Mouse (Mus musculus) adrenal gland, adult 8-10 months (tissue): Measurements from ENCODE around the gene Clic5. TPM values are rescaled to one million over a fixed set of nuclear protein-coding genes. Genes with fewer than 3 reads are reported as not detected.

ENCODE experiments used
- DNase-seq: peaks from one replicate; pipeline ENCODE4 v3.0.0; 2022
- total RNA-seq, 4 experiments: library from RNA; stranded (reverse); gene quantifications; 2 replicates each; pipeline ENCODE4 v1.2.4; 2022

The Clic5 gene
- total RNA-seq, 4 experiments from 2014 or later: 9.6 to 20.2 (median 13.6) TPM

- DNase-seq: no peak
These were observed 83.0 kb downstream of the Clic5 start for GRCm38 (mm10) chr17:44271426-44271825.

DNA sequence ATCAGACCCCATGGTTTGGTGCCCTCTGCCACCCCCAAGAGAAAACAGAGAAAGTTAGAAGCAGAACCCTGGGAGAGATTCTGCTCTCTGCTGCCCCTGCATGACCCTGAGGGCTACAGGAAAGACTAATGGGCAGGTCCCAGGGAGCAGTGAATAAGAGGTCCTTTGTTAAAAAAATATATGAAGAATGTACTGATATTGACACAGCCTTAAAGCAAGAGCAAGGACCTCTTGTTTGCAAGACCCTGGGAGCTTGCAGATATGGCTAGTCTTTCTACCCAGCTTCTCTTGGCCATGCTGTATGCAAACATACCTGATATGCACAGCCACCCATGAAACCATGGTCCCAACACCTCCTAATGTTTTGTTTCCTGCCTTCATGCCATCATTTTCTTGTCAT lies 86.4 kb downstream of the Clic5 start:
- DNase-seq: no peak

DNA sequence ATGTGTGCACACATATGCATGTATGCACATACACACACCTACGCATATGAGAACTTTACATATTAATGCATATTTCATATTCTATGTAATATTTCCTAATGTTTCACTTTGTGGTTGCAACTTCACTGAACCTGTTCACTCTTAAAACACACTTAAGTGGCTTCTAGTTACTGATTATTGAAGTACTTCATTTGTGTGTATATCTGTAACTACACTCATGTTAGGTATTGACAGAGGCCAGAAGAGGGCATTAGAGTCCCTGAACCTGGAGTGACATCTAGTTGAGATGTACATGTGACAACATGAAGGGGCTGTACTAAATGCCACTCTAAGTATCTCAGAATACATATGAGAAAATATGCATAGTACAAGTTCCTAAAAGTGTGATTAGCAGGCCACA lies 99.9 kb downstream of the Clic5 start:
- no peak for DNase-seq

DNA sequence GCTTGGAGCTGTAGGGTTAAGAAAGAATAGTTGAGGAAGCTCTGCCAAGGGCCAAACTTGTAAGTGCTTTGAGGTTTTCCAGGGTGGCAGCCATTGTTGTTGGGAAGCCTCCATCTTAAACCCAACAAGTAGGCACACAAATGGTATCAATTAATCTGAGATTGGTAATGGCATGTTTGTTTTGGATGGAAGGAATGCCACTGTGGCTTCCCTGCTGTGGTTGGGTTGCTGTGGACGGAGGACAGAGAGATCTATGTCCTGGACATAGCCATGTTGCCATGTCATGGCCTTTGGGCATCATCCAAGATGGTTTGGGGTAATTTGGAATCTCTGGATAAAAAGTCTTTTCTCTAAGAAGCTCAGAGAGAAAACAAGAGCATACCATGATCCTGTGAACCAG lies 108.8 kb downstream of the Clic5 start:
- DNase-seq: no peak

GRCm38 (mm10) chr17:44300236-44300635 lies 111.9 kb downstream of the Clic5 start:
- no peak for DNase-seq

DNA sequence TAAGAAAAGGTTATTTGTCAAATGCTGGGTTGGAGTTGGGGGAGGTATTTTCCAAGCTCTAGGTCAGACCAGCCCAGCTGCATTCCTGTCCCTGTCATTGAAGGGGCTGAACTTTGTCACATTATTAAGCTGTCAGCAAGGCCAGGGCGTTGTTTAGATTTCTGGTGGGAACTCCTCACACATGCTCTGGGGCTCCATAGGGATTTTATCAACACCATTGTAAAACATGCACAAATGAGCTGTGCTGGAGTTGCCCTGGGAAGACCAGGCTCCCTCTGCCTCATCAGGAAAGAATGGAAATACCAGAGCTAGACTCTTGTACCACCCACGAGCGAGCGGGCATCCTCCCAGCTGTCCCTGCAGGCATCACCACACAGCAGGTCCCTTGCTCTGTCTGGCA lies 112.3 kb downstream of the Clic5 start:
- DNase-seq: no peak

DNA sequence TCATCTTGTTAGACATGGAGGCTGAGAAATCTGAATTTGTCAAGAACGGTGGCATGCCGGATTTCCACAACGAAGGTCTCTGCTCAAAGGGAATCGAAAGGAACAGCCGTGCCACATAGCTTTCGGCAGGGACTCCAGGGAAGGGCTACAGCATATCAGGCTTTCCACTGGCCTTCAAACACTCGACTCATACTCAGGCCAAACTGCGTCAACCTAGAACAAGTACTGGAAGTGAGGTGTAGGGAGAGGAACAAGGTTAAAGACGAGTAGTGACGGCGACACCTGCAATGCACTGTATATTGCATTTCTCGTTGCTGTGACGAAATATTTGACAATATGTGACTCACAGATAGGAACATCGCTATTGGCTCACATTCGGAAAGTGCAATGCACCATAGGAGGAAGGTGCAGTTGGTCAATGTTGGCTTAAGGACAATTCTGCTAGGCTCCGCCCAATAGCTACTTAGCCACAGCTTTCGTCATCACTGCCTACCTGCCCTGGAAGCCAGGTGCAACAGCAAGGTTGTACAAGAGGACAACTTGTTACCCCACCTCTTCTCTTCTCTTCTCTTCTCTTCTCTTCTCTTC lies 112.9 kb downstream of the Clic5 start:
- no peak for DNase-seq

GRCm38 (mm10) chr17:44304076-44304475 lies 115.7 kb downstream of the Clic5 start:
- no peak for DNase-seq

GRCm38 (mm10) chr17:44309914-44310622 lies 121.7 kb downstream of the Clic5 start:
- no peak for DNase-seq

GRCm38 (mm10) chr17:44325314-44325713 lies 136.9 kb downstream of the Clic5 start:
- DNase-seq: no peak

- no peak for DNase-seq
These were observed 139.1 kb downstream of the Clic5 start for GRCm38 (mm10) chr17:44327279-44328146.

GRCm38 (mm10) chr17:44328147-44328482 lies 139.7 kb downstream of the Clic5 start:
- DNase-seq: no peak

Other genes starting within 250 kb of the Clic5 start
- 100 to 1,000 TPM in 1 of 4 experiments, 10 to 100 TPM in 3; 57.2 to 102 (median 78.0) TPM for gene Enpp5, start 109.8 kb upstream of the Clic5 start, total RNA-seq
- 10 to 100 TPM; 13.4 to 19.0 (median 16.0) TPM for gene Enpp4, start 82.8 kb upstream of the Clic5 start, total RNA-seq